Mouse (Mus musculus) stomach, postnatal 0 days (tissue): ENCODE measurements around the gene Plbd2. TPM values are rescaled to one million over a fixed set of nuclear protein-coding genes. Genes with fewer than 3 reads are reported as not detected.

ENCODE experiments used
- ATAC-seq: fragments of 200-750 bp; cut with Nextera tagmentation; 2 replicates; pipeline ENCODE4 v1.8.0; 2017; ENCODE audit not compliant: low FRiP score, low TSS enrichment
- DNase-seq: peaks from one replicate; pipeline ENCODE4 v3.0.0-alpha.2; 2016; ENCODE audit warnings: low spot score
- H3K27ac ChIP-seq: fragments of 300-500 bp; sonication (generic); replicated peaks from 2 replicates; pipeline ENCODE4 v1.5.1; 2014; ENCODE audit warnings: mild to moderate bottlenecking, control low read depth
- H3K27me3 ChIP-seq: fragments of 300-500 bp; sonication (generic); 2 replicates; pipeline ENCODE4 v1.6.1; 2014; ENCODE audit warnings: low read length; ENCODE audit not compliant: control insufficient read depth, insufficient read depth
- H3K36me3 ChIP-seq: fragments of 300-500 bp; sonication (generic); 2 replicates; pipeline ENCODE4 v1.6.1; 2014; ENCODE audit warnings: low read length, mixed read lengths; ENCODE audit not compliant: control insufficient read depth, insufficient read depth
- H3K4me1 ChIP-seq: fragments of 300-500 bp; sonication (generic); replicated peaks from 2 replicates; pipeline ENCODE4 v1.6.1; 2014; ENCODE audit warnings: antibody characterized with exemption; ENCODE audit not compliant: control insufficient read depth, insufficient read depth
- H3K4me2 ChIP-seq: fragments of 300-500 bp; sonication (generic); replicated peaks from 2 replicates; pipeline ENCODE4 v1.6.1; 2014; ENCODE audit warnings: low read depth, mild to moderate bottlenecking, control low read depth, moderate library complexity
- H3K4me3 ChIP-seq: fragments of 300-500 bp; sonication (generic); 2 replicates; pipeline ENCODE4 v1.5.1; 2014; ENCODE audit warnings: low read depth, low read length, control low read depth
- H3K9ac ChIP-seq: fragments of 300-500 bp; sonication (generic); 2 replicates; pipeline ENCODE4 v1.6.1; 2014; ENCODE audit warnings: mild to moderate bottlenecking, low read length, control low read depth, mixed read lengths
- H3K9me3 ChIP-seq: fragments of 300-500 bp; sonication (generic); 2 replicates; pipeline ENCODE4 v1.6.1; 2016; ENCODE audit warnings: low read length; ENCODE audit not compliant: control insufficient read depth
- CTCF ChIP-seq: IDR thresholded peaks from 2 replicates; pipeline ENCODE4 v1.5.1; 2016; ENCODE audit warnings: antibody characterized with exemption, low read depth, mild to moderate bottlenecking, moderate library complexity
- EP300 ChIP-seq: optimal IDR thresholded peaks from 2 replicates; pipeline ENCODE3; 2016; ENCODE audit warnings: antibody characterized with exemption
- WGBS: fragments of 180-500 bp; shearing (Covaris S2); extraction: QIAGEN DNeasy Blood & Tissue Kit; methylation state at CpG from one replicate; pipeline ENCODE4 v1.1.7; 2014; 5-methylcytosine and 5-hydroxymethylcytosine counted together
- polyA plus RNA-seq: library from polyadenylated mRNA; unstranded; fragments of >200 nt; fragmentation: Nextera tagmentation; extraction: Ambion mirVana; gene quantifications from 2 replicates; pipeline ENCODE4 v1.2.1, GENCODE M21; 2015

Plbd2 gene
- polyA plus RNA-seq, 1 experiment from 2014 or later, result 42.6 TPM

GRCm38 (mm10) chr5:120492437-120492836 lies 11.0 kb downstream of the Plbd2 start:
- Histone ChIP-seq H3K4me3 (no peak overlapping the region), H3K9ac (no peak overlapping the region), H3K27ac (no peak overlapping the region), H3K9me3 (no peaks in the 10 kb centered on the region), H3K4me2 (no peak overlapping the region), H3K36me3 (peaks cover 5% of the 10 kb centered on the region), H3K27me3 (no peaks in the 10 kb centered on the region), H3K4me1 (no peaks in the 10 kb centered on the region)
- WGBS, result 70% methylated on average over 11 of the region's 11 CpGs
- no peak for ATAC-seq
- DNase-seq, result no peak
- TF ChIP-seq EP300 (no peak), CTCF (peak; percentile 68)

GRCm38 (mm10) chr5:120490679-120491192 lies 12.7 kb downstream of the Plbd2 start:
- no peaks in the 10 kb centered on the region for H3K27me3 ChIP-seq
- H3K9ac ChIP-seq, result 0 out of 2 replicates have a peak overlapping the region, but pooled peaks have one; percentile 13
- DNase-seq (no peak), ATAC-seq (no peak)
- H3K4me2 ChIP-seq, result no peak overlapping the region
- H3K27ac ChIP-seq, result no peak overlapping the region
- TF ChIP-seq EP300 (no peak), CTCF (no peak)
- H3K9me3 ChIP-seq, result no peaks in the 10 kb centered on the region
- WGBS, result 74% methylated on average over 8 of the region's 8 CpGs
- H3K4me3 ChIP-seq, result no peak overlapping the region
- peaks cover 17% of the 10 kb centered on the region for H3K36me3 ChIP-seq
- H3K4me1 ChIP-seq, result no peaks in the 10 kb centered on the region

- WGBS, result 66% methylated on average over 8 of the region's 8 CpGs
- Histone ChIP-seq H3K36me3 (peaks cover 17% of the 10 kb centered on the region), H3K27ac (no peak overlapping the region), H3K27me3 (no peaks in the 10 kb centered on the region), H3K4me3 (no peak overlapping the region), H3K4me1 (no peaks in the 10 kb centered on the region), H3K9ac (no peak overlapping the region), H3K9me3 (no peaks in the 10 kb centered on the region), H3K4me2 (no peak overlapping the region)
- DNase-seq, result peak; percentile 48
- no peak for TF ChIP-seq EP300
- peak; percentile 55; the same call in 1 of the 2 replicates for ATAC-seq
These were observed 15.6 kb downstream of the Plbd2 start for GRCm38 (mm10) chr5:120487844-120488243.

- TF ChIP-seq CTCF, result no peak
- no peak for TF ChIP-seq EP300
- Histone ChIP-seq H3K4me1 (no peaks in the 10 kb centered on the region), H3K4me2 (no peak overlapping the region), H3K9ac (no peak overlapping the region), H3K4me3 (no peak overlapping the region), H3K27ac (no peak overlapping the region), H3K36me3 (peaks cover 14% of the 10 kb centered on the region), H3K27me3 (no peaks in the 10 kb centered on the region), H3K9me3 (no peaks in the 10 kb centered on the region)
- ATAC-seq, result no peak
- DNase-seq, result no peak
- WGBS, result 88% methylated on average over 19 of the region's 19 CpGs
These were observed 20.0 kb downstream of the Plbd2 start for GRCm38 (mm10) chr5:120483399-120483798.

- no peak for DNase-seq
- Histone ChIP-seq H3K36me3 (peaks cover 2% of the 10 kb centered on the region; the same call in 1 of the 2 replicates), H3K9me3 (no peaks in the 10 kb centered on the region), H3K27me3 (no peaks in the 10 kb centered on the region), H3K9ac (no peak overlapping the region), H3K27ac (no peak overlapping the region), H3K4me2 (no peak overlapping the region), H3K4me3 (no peak overlapping the region), H3K4me1 (no peaks in the 10 kb centered on the region)
- no peak for ATAC-seq
- TF ChIP-seq CTCF (no peak), EP300 (no peak)
- WGBS, result 83% methylated on average over 9 of the region's 9 CpGs
These were observed 22.2 kb downstream of the Plbd2 start for GRCm38 (mm10) chr5:120481205-120481604.

GRCm38 (mm10) chr5:120479538-120479937 lies 23.9 kb downstream of the Plbd2 start:
- no peaks in the 10 kb centered on the region for H3K9me3 ChIP-seq
- TF ChIP-seq CTCF, result peak; percentile 30; the same call in 1 of the 2 replicates
- no peak for TF ChIP-seq EP300
- DNase-seq (no peak), ATAC-seq (no peak)
- H3K9ac ChIP-seq, result no peak overlapping the region
- no peaks in the 10 kb centered on the region for H3K27me3 ChIP-seq
- no peak overlapping the region for H3K4me2 ChIP-seq
- H3K4me3 ChIP-seq, result no peak overlapping the region
- WGBS, result 58% methylated on average over 4 of the region's 4 CpGs
- no peak overlapping the region for H3K27ac ChIP-seq
- no peaks in the 10 kb centered on the region for H3K36me3 ChIP-seq
- H3K4me1 ChIP-seq, result no peaks in the 10 kb centered on the region
